Mouse (Mus musculus): ENCODE results near the gene Tepsin. TPM values are rescaled to one million over a fixed set of nuclear protein-coding genes. Genes with fewer than 3 reads are reported as not detected.
A peak's percentile ranks its signal among the peaks of the same experiment; 100 is the strongest.

The Tepsin gene
- polyA plus RNA-seq, 1 experiment from 2014 or later, result 24.8 TPM

DNA sequence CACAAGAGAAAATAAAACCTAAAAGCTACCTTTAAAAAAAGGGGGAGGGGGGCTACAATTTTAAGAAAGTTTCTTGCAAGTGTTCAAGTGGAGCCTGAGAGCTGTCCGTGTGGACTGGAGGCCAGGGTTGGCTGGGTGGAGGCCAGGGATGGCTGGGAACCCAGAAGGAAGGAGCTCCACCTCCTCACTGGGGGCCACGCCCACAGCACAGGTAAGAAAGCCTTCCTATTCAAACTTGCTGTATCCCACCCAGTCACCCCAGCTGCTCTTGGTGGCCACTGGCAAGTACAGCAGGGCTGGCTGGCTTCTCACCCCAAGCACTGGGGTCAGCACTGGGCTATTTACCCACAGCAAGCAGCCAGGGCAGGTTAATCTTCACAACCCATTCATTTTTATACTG, 8.5 kb upstream of the Tepsin start:
- Histone ChIP-seq H3K27ac (ENCODE audit: low read depth, low read length) (no peak overlapping the region), H3K27me3 (ENCODE audit: control insufficient read depth, insufficient read depth, low read length) (no peaks in the 10 kb centered on the region), H3K36me3 (ENCODE audit: control insufficient read depth, insufficient read depth, low read length) (no peaks in the 10 kb centered on the region; the same call in 1 of the 2 replicates), H3K4me3 (ENCODE audit: low read depth, low read length) (no peak overlapping the region), H3K4me1 (replicated peaks; ENCODE audit: control insufficient read depth, insufficient read depth, low read length) (no peaks in the 10 kb centered on the region), H3K9me3 (ENCODE audit: control insufficient read depth, low read length) (no peaks in the 10 kb centered on the region), H3K9ac (ENCODE audit: low read length) (no peak overlapping the region), H3K4me2 (ENCODE audit: low read depth, low read length, severe bottlenecking) (no peak overlapping the region)
- ATAC-seq (replicated peaks; ENCODE audit: low FRiP score), result no peak
- WGBS, result 69% methylated on average over 2 of the region's 2 CpGs
- DNase-seq (ENCODE audit: low spot score), result no peak

DNA sequence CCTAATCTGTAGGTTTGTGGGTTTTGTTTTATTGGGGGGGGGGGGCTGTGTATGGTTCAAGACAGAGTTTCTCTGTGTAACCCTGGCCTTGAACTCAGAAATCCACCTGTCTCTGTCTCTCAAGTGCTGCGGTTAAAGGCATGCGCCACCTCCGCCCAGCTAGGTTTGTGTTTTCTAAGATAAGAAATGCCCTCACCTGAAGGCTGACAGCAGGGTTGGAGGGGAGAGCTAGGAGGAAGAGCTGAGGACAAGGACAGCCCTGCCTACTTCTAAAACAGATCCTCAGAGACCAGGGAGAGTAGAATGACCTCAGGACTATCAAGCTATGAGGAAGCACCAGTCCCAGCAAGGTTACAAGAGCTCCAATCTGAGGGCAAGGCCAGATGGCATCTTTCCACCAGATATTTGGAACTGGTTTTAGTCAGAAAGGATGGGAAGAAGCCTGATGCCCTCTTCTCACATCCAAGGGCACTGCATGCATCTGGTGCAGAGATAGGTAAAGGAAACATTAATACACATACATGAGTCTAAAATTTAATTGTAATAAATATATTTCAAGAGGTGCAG, 5.0 kb upstream of the Tepsin start:
- 97% methylated on average over 3 of the region's 3 CpGs for WGBS
- Histone ChIP-seq H3K9me3 (ENCODE audit: control insufficient read depth, low read length) (no peaks in the 10 kb centered on the region), H3K36me3 (ENCODE audit: control insufficient read depth, insufficient read depth, low read length) (no peaks in the 10 kb centered on the region; the same call in 1 of the 2 replicates), H3K9ac (ENCODE audit: low read length) (no peak overlapping the region), H3K4me3 (ENCODE audit: low read depth, low read length) (no peak overlapping the region), H3K27me3 (ENCODE audit: control insufficient read depth, insufficient read depth, low read length) (no peaks in the 10 kb centered on the region), H3K4me2 (ENCODE audit: low read depth, low read length, severe bottlenecking) (no peak overlapping the region), H3K4me1 (replicated peaks; ENCODE audit: control insufficient read depth, insufficient read depth, low read length) (peaks cover 8% of the 10 kb centered on the region), H3K27ac (ENCODE audit: low read depth, low read length) (no peak overlapping the region)
- ATAC-seq (replicated peaks; ENCODE audit: low FRiP score), result no peak
- no peak for DNase-seq (ENCODE audit: low spot score)

DNA sequence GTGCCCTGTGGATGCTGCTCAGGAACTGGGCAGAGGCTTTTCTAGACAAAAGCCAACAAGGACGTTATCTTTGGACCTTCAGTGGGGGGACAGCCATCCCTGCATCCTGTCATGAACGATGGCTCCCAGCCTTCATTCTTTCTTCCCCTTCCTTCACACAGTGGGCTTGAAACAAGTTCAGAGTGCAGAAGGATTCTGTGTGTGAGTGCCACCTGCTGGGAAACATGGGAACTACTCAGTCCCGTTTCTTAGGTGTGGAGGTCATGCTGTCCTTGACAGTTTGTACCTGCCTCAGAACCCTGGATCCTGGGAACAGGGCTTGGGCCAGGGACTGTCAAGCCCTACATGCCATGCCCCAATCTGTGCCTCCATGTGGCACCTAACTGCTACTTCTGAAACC, 2.5 kb upstream of the Tepsin start:
- no peak overlapping the region for H3K4me3 ChIP-seq (ENCODE audit: low read depth, low read length)
- no peak overlapping the region for H3K4me2 ChIP-seq (ENCODE audit: low read depth, low read length, severe bottlenecking)
- no peak overlapping the region for H3K9ac ChIP-seq (ENCODE audit: low read length)
- H3K36me3 ChIP-seq (ENCODE audit: control insufficient read depth, insufficient read depth, low read length), result no peaks in the 10 kb centered on the region; the same call in 1 of the 2 replicates
- H3K9me3 ChIP-seq (ENCODE audit: control insufficient read depth, low read length), result no peaks in the 10 kb centered on the region
- WGBS, result 5% methylated on average over 3 of the region's 3 CpGs
- no peak overlapping the region for H3K27ac ChIP-seq (ENCODE audit: low read depth, low read length)
- H3K4me1 ChIP-seq (replicated peaks; ENCODE audit: control insufficient read depth, insufficient read depth, low read length), result peaks cover 16% of the 10 kb centered on the region
- ATAC-seq (replicated peaks; ENCODE audit: low FRiP score), result no peak
- no peaks in the 10 kb centered on the region for H3K27me3 ChIP-seq (ENCODE audit: control insufficient read depth, insufficient read depth, low read length)
- DNase-seq (ENCODE audit: low spot score), result peak; percentile 79

DNA sequence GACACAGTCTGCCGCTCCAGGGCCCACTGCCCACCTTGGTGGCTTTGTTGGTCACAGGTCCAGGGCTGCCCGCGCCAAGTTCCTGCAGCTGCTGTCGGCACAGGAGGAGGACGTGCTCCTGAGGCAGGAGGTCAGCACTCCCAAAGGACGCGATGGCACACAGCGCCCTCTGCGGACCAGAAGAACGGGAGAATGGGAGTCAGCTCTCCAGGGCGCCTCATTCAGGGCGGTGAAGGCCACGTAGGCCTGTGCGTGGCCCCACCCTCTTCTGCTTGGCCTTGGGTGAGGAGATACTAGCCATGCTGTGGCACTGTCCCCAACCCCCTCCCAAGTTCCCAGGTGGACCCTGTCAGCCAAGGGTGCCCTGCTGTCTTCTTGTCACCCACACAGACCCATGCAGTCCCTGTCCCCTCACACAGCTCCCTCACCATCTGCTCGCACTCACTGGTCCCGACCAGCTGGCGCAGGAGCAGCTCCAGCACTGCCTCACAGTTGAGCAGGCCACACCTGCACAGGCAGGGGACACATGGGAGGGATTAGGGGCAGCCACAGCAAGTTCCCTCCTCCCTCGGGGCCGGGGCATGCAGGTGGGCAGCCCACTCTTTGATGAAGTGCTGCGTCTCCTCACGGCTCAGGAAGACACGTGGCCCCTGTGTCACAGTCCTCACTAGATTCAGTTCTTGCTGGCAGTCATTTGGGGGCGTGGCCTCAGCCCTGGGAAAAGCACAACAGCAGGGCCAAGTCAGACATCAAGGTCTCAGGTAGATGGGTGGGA, 5.5 kb downstream of the Tepsin start:
- H3K27me3 ChIP-seq (ENCODE audit: control insufficient read depth, insufficient read depth, low read length), result no peaks in the 10 kb centered on the region
- no peaks in the 10 kb centered on the region for H3K9me3 ChIP-seq (ENCODE audit: control insufficient read depth, low read length)
- 82% methylated on average over 23 of the region's 23 CpGs for WGBS
- no peak overlapping the region for H3K27ac ChIP-seq (ENCODE audit: low read depth, low read length)
- no peak overlapping the region for H3K4me2 ChIP-seq (ENCODE audit: low read depth, low read length, severe bottlenecking)
- ATAC-seq (replicated peaks; ENCODE audit: low FRiP score), result no peak
- no peak for DNase-seq (ENCODE audit: low spot score)
- no peak overlapping the region for H3K9ac ChIP-seq (ENCODE audit: low read length)
- H3K4me1 ChIP-seq (replicated peaks; ENCODE audit: control insufficient read depth, insufficient read depth, low read length), result peaks cover 6% of the 10 kb centered on the region; the same call in 1 of the 2 replicates
- peaks cover 3% of the 10 kb centered on the region; the same call in 1 of the 2 replicates for H3K36me3 ChIP-seq (ENCODE audit: control insufficient read depth, insufficient read depth, low read length)
- H3K4me3 ChIP-seq (ENCODE audit: low read depth, low read length), result no peak overlapping the region

DNA sequence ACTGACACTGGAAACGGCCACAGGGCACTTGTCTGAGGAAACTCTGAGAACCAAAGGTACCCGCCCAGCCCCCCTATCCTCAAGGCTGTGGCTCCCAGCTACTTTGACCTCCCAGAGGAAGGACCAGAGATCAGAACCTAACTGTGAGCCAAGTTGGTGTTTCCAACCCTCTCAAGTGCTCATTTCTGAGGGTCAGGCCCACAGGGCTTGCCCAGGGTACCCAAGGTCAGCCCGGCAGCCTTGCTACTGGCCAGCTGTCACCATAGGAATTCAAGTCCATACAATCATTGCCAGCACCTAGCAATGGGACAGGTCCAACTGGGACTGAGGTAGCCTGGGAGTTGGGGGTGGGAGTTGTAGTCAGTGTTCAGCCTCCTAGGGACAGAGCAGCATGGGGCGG, 7.9 kb downstream of the Tepsin start:
- WGBS, result 97% methylated on average over 4 of the region's 4 CpGs
- DNase-seq (ENCODE audit: low spot score) (no peak), ATAC-seq (replicated peaks; ENCODE audit: low FRiP score) (no peak)
- H3K9ac ChIP-seq (ENCODE audit: low read length), result no peak overlapping the region
- H3K36me3 ChIP-seq (ENCODE audit: control insufficient read depth, insufficient read depth, low read length), result peaks cover 3% of the 10 kb centered on the region; the same call in 1 of the 2 replicates
- H3K4me1 ChIP-seq (replicated peaks; ENCODE audit: control insufficient read depth, insufficient read depth, low read length), result peaks cover 5% of the 10 kb centered on the region
- H3K9me3 ChIP-seq (ENCODE audit: control insufficient read depth, low read length), result no peaks in the 10 kb centered on the region
- no peak overlapping the region for H3K4me3 ChIP-seq (ENCODE audit: low read depth, low read length)
- no peak overlapping the region for H3K27ac ChIP-seq (ENCODE audit: low read depth, low read length)
- no peaks in the 10 kb centered on the region for H3K27me3 ChIP-seq (ENCODE audit: control insufficient read depth, insufficient read depth, low read length)
- no peak overlapping the region for H3K4me2 ChIP-seq (ENCODE audit: low read depth, low read length, severe bottlenecking)

DNA sequence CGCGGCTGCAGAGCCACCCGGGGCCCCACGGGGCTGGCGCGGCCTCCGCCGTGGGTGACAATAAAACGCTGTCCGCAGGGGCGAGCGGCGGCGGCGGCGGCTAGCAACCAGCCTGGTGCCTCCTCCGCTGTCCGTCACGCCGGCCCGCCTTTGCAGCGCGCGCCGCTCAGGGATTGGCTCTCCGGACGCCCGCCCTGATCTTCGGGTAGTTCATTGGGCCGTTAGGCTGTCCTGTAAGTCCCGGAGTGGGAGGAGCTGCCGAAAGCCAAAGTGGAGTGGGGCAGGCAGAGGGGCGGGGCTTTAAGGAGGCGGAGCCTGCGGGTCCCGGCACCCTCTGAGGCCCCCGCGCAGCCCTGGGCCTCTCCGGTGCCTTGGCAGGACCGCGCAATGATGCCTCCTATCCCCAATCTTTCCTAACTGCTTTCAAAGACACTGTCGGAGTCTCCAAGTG, 11.8 kb downstream of the Tepsin start, which contains the start of gene Cep131:
Gene Cep131, minus strand, starts transcription at position 126 of the 451 bp plus-strand sequence.
- Histone ChIP-seq H3K9me3 (ENCODE audit: control insufficient read depth, low read length) (no peaks in the 10 kb centered on the region), H3K27ac (ENCODE audit: low read depth, low read length) (peak within 1 kb of the TSS; percentile 73), H3K4me2 (ENCODE audit: low read depth, low read length, severe bottlenecking) (peak within 1 kb of the TSS; percentile 90), H3K4me3 (ENCODE audit: low read depth, low read length) (peak within 1 kb of the TSS; percentile 84), H3K27me3 (ENCODE audit: control insufficient read depth, insufficient read depth, low read length) (no peaks in the 10 kb centered on the region), H3K9ac (ENCODE audit: low read length) (peak within 1 kb of the TSS; percentile 94), H3K36me3 (ENCODE audit: control insufficient read depth, insufficient read depth, low read length) (peaks cover 3% of the 10 kb centered on the region; the same call in 1 of the 2 replicates), H3K4me1 (replicated peaks; ENCODE audit: control insufficient read depth, insufficient read depth, low read length) (peaks cover 10% of the 10 kb centered on the region)
- ATAC-seq (replicated peaks; ENCODE audit: low FRiP score), result peak; percentile 99
- under 1% methylated on average over 42 of the region's 42 CpGs for WGBS
- peak; percentile 98 for DNase-seq (ENCODE audit: low spot score)

DNA sequence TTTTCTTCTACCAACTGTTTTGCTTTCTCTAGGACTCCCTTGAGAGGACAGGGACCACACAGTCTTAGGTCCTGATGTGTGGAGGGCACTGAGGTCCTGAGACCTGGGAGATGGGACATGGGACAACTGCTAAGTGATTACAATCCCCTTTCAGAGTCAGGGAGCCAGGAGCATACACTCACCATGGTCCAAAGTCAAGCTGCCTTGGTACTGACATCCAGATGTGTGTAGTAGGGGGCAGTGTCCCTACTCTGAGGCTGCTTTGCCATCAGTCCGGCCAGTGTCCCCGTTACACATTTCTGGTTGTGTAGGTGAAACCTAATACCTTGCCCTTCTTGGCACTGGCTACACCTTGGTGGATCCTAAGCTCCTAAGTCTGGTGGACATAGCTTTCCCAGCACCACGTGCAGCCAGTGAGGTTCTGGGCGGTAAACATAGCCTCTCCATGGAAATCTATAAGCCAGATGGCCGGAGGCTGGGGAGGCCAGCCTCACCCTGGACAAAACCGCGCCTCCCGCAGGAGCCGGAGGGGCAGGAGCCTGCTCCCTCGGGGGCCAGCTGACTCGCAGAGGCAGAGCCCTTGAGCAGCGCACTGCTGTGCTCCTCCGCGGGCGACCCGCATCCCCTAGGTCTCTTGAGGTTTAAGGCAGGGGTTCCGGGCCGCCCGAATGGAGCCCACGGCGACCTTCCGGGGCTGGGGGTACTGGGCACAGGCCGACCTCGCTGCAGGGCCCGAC, 12.5 kb downstream of the Tepsin start:
- no peak for DNase-seq (ENCODE audit: low spot score)
- WGBS, result under 1% methylated on average over 25 of the region's 25 CpGs
- H3K4me1 ChIP-seq (replicated peaks; ENCODE audit: control insufficient read depth, insufficient read depth, low read length), result peaks cover 10% of the 10 kb centered on the region
- peak overlapping the region; percentile 73 for H3K27ac ChIP-seq (ENCODE audit: low read depth, low read length)
- H3K9ac ChIP-seq (ENCODE audit: low read length), result peak overlapping the region; percentile 94
- H3K36me3 ChIP-seq (ENCODE audit: control insufficient read depth, insufficient read depth, low read length), result no peaks in the 10 kb centered on the region; the same call in 1 of the 2 replicates
- ATAC-seq (replicated peaks; ENCODE audit: low FRiP score), result peak; percentile 10; the same call in 1 of the 2 replicates
- peak overlapping the region; percentile 90 for H3K4me2 ChIP-seq (ENCODE audit: low read depth, low read length, severe bottlenecking)
- H3K9me3 ChIP-seq (ENCODE audit: control insufficient read depth, low read length), result no peaks in the 10 kb centered on the region
- H3K27me3 ChIP-seq (ENCODE audit: control insufficient read depth, insufficient read depth, low read length), result no peaks in the 10 kb centered on the region
- H3K4me3 ChIP-seq (ENCODE audit: low read depth, low read length), result peak overlapping the region; percentile 84

DNA sequence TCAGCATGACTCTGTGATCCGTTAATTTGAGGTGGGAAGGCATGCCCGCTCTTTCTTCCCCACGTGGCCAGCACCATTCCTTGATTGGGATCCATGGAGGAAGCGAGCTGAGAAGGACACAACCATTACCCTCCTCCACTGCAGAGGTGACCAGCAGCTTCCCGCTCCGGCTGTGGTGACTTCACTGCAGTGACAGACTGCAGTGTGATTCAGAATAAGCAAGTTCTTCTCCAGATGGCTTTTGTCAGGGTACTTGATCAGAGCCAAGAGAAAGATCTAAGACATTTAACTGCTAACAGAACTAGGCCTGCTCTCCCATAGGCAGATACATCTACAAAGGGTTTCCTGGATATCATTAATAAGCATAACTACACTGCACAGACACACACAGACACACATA, 18.2 kb downstream of the Tepsin start:
- peaks cover 1% of the 10 kb centered on the region for H3K4me1 ChIP-seq (replicated peaks; ENCODE audit: control insufficient read depth, insufficient read depth, low read length)
- H3K27me3 ChIP-seq (ENCODE audit: control insufficient read depth, insufficient read depth, low read length), result no peaks in the 10 kb centered on the region
- no peaks in the 10 kb centered on the region; the same call in 1 of the 2 replicates for H3K36me3 ChIP-seq (ENCODE audit: control insufficient read depth, insufficient read depth, low read length)
- H3K9me3 ChIP-seq (ENCODE audit: control insufficient read depth, low read length), result no peaks in the 10 kb centered on the region
- no peak overlapping the region for H3K4me2 ChIP-seq (ENCODE audit: low read depth, low read length, severe bottlenecking)
- WGBS, result 92% methylated on average over 6 of the region's 6 CpGs
- no peak overlapping the region for H3K27ac ChIP-seq (ENCODE audit: low read depth, low read length)
- DNase-seq (ENCODE audit: low spot score) (no peak), ATAC-seq (replicated peaks; ENCODE audit: low FRiP score) (no peak)
- H3K4me3 ChIP-seq (ENCODE audit: low read depth, low read length), result no peak overlapping the region
- no peak overlapping the region for H3K9ac ChIP-seq (ENCODE audit: low read length)

Measured in forebrain, embryonic 11.5 days (tissue).